Mouse (Mus musculus) limb, embryonic 15.5 days (tissue): ENCODE measurements around the gene Wbp2. TPM values are rescaled to one million over a fixed set of nuclear protein-coding genes. Genes with fewer than 3 reads are reported as not detected.

ENCODE experiments used
- ATAC-seq: fragments of 200-750 bp; cut with Nextera tagmentation; 2 replicates; pipeline ENCODE4 v1.8.0; 2017; ENCODE audit warnings: low read depth, moderate TSS enrichment; ENCODE audit not compliant: insufficient number of reproducible peaks, low FRiP score, low TSS enrichment
- H3K27ac ChIP-seq: fragments of 300-500 bp; sonication (generic); 2 replicates; pipeline ENCODE4 v1.5.1; 2015; ENCODE audit warnings: moderate library complexity, mild to moderate bottlenecking, inconsistent platforms
- H3K27me3 ChIP-seq: fragments of 300-500 bp; sonication (generic); 2 replicates; pipeline ENCODE4 v1.6.1; 2015; ENCODE audit warnings: inconsistent platforms
- H3K36me3 ChIP-seq: fragments of 300-500 bp; sonication (generic); 2 replicates; pipeline ENCODE4 v1.6.1; 2015; ENCODE audit warnings: inconsistent platforms
- H3K4me1 ChIP-seq: fragments of 300-500 bp; sonication (generic); 2 replicates; pipeline ENCODE4 v1.6.1; 2015; ENCODE audit warnings: inconsistent platforms
- H3K4me2 ChIP-seq: fragments of 300-500 bp; sonication (generic); 2 replicates; pipeline ENCODE4 v1.6.1; 2015; ENCODE audit warnings: mild to moderate bottlenecking, inconsistent platforms
- H3K4me3 ChIP-seq: fragments of 300-500 bp; sonication (generic); 2 replicates; pipeline ENCODE4 v1.5.1; 2015; ENCODE audit warnings: mild to moderate bottlenecking, inconsistent platforms
- H3K9ac ChIP-seq: fragments of 300-500 bp; sonication (generic); 2 replicates; pipeline ENCODE4 v1.6.1; 2015; ENCODE audit warnings: inconsistent platforms
- H3K9me3 ChIP-seq: fragments of 300-500 bp; sonication (generic); 2 replicates; pipeline ENCODE4 v1.6.1; 2016; ENCODE audit warnings: inconsistent platforms
- WGBS: fragments of 180-500 bp; shearing (Covaris S2); methylation state at CpG from one replicate; pipeline ENCODE4 v1.1.7; 2015; 5-methylcytosine and 5-hydroxymethylcytosine counted together
- polyA plus RNA-seq: library from polyadenylated mRNA; unstranded; fragments of >200 nt; fragmentation: Nextera tagmentation; extraction: Ambion mirVana; gene quantifications from 2 replicates; pipeline ENCODE4 v1.2.1, GENCODE M21; 2015

The Wbp2 gene
- polyA plus RNA-seq, 1 experiment from 2014 or later = 61.6 TPM

- Histone ChIP-seq H3K4me3 (no peak overlapping the region), H3K4me2 (no peak overlapping the region), H3K9ac (no peak overlapping the region), H3K4me1 (peaks cover 10% of the 10 kb centered on the region; the same call in 1 of the 2 replicates), H3K27me3 (no peaks in the 10 kb centered on the region), H3K9me3 (no peaks in the 10 kb centered on the region), H3K36me3 (peaks cover 100% of the 10 kb centered on the region), H3K27ac (no peak overlapping the region)
- WGBS = 87% methylated on average over 4 of the region's 4 CpGs
- ATAC-seq = no peak
Measured at GRCm38 (mm10) chr11:116057237-116057881, 29.4 kb downstream of the Wbp2 start.

DNA sequence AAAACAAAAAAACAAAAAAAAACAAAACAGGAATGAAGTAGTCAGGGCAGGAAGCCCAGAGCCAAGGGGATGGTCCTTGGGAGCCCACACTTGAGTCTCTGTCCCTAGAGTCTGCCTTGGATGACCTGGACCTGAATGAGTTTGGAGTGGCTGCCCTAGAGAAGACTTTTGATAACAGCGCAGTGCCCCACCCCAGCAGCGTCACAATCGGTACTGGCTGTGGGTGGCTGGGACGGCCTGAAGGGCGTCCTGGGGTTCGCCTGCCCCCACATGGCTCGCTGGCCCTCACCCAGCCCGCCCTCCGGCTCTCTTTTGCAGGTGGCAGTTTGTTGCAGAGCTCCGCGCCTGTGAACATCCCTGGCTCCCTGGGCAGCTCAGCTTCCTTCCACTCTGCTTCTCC is 30.9 kb downstream of the Wbp2 start:
- no peak for ATAC-seq
- WGBS = 95% methylated on average over 11 of the region's 11 CpGs

DNA sequence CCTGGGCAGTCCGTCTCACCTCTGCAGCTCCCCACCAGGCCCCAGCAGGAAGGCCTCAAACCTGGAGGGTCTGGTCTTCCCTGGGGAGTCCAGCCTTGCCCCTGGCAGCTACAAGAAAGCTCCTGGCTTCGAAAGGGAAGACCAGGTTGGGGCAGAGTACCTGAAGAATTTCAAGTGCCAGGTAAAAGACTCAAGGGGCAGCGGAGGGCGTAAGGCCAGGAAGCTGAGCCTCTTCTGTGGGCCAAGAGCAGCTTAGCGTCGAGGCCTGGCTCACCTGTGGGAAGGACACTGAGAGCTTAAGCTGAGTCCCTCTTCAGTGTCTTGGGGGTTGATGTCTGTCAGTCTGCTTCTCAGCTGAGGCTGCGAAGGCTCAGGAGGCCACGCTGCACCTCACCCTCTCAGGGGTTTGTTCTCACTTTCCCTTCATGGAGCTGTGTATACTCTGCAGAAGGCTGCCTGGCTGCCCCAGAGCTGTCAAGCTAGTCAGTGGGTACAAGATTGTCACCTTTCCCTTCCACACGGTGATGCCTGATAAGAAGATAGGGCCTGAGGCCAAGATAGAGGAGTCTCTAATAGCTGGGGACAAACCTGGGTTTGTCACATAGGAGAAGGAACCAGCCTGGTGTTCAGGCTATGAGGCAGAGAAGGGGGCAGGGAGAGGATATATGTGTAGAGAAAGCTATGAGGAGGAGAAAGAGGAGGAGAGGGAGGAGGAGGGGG is 33.1 kb downstream of the Wbp2 start:
- Histone ChIP-seq H3K9me3 (no peaks in the 10 kb centered on the region), H3K4me1 (peaks cover 6% of the 10 kb centered on the region; the same call in 1 of the 2 replicates), H3K27ac (no peak overlapping the region), H3K27me3 (no peaks in the 10 kb centered on the region), H3K4me2 (no peak overlapping the region), H3K36me3 (peaks cover 100% of the 10 kb centered on the region), H3K9ac (no peak overlapping the region), H3K4me3 (no peak overlapping the region)
- 94% methylated on average over 9 of the region's 9 CpGs for WGBS
- ATAC-seq = no peak

More for the DNA sequence above, 30.9 kb downstream of the Wbp2 start:
- no peak overlapping the region for H3K27ac ChIP-seq
- no peaks in the 10 kb centered on the region for H3K9me3 ChIP-seq
- H3K27me3 ChIP-seq = no peaks in the 10 kb centered on the region
- H3K4me1 ChIP-seq = peaks cover 6% of the 10 kb centered on the region; the same call in 1 of the 2 replicates
- H3K4me2 ChIP-seq = no peak overlapping the region
- H3K4me3 ChIP-seq = no peak overlapping the region
- no peak overlapping the region for H3K9ac ChIP-seq
- H3K36me3 ChIP-seq = peaks cover 100% of the 10 kb centered on the region

DNA sequence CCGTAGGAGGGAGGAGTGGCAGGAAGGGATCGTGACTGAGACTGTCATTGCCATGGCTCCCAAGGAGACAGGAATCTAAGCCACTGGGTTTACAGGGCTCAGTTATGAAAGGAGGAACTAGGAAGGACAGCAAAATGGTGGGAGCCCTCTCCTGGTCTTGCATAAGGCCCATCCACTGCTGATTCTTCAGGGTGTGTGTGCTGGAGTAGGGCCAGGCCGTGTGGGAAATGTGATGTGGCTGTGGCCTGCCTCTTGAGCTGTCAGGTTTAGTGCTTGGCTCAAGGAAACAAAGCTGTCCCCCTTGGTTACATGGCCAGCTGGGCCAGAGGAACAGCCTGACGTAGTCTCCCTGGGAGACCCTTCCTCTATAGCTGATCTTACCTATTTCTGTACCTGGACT is 36.6 kb downstream of the Wbp2 start:
- H3K27ac ChIP-seq = no peak overlapping the region
- H3K36me3 ChIP-seq = peaks cover 92% of the 10 kb centered on the region
- no peaks in the 10 kb centered on the region for H3K27me3 ChIP-seq
- WGBS = 85% methylated on average over 4 of the region's 4 CpGs
- no peaks in the 10 kb centered on the region for H3K4me1 ChIP-seq
- ATAC-seq = no peak
- H3K4me2 ChIP-seq = no peak overlapping the region
- H3K9ac ChIP-seq = no peak overlapping the region
- no peak overlapping the region for H3K4me3 ChIP-seq
- no peaks in the 10 kb centered on the region for H3K9me3 ChIP-seq

DNA sequence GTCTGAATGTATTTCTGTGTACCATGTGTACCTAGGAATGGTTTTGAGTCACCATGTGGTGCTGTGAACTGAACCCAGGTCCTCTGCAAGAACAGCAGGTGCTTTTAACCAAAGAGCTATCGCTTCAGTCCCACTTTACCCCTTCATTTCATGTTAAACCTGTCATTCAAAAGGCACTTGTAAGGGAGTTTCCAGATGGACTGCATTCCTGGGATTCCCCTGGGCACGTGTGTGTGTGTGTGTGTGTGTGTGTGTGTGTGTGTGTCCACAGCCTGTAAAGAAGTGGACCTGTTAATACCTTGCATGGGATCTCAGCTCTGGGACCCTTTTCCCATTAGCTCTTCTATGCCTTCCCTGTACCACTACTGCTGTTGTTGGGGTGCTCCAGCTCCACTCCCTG is 37.2 kb downstream of the Wbp2 start:
- Histone ChIP-seq H3K27ac (no peak overlapping the region), H3K27me3 (no peaks in the 10 kb centered on the region), H3K36me3 (peaks cover 92% of the 10 kb centered on the region), H3K4me2 (no peak overlapping the region), H3K4me1 (no peaks in the 10 kb centered on the region), H3K9me3 (no peaks in the 10 kb centered on the region), H3K9ac (no peak overlapping the region), H3K4me3 (no peak overlapping the region)
- WGBS = 71% methylated on average over 2 of the region's 2 CpGs
- ATAC-seq = no peak

- H3K4me1 ChIP-seq = no peaks in the 10 kb centered on the region
- H3K27me3 ChIP-seq = no peaks in the 10 kb centered on the region
- 95% methylated on average over 6 of the region's 6 CpGs for WGBS
- H3K36me3 ChIP-seq = peaks cover 76% of the 10 kb centered on the region
- H3K27ac ChIP-seq = no peak overlapping the region
- no peak overlapping the region for H3K4me3 ChIP-seq
- no peak for ATAC-seq
- H3K9ac ChIP-seq = no peak overlapping the region
- no peaks in the 10 kb centered on the region for H3K9me3 ChIP-seq
- H3K4me2 ChIP-seq = no peak overlapping the region
Measured at GRCm38 (mm10) chr11:116045173-116045572, 41.6 kb downstream of the Wbp2 start.

DNA sequence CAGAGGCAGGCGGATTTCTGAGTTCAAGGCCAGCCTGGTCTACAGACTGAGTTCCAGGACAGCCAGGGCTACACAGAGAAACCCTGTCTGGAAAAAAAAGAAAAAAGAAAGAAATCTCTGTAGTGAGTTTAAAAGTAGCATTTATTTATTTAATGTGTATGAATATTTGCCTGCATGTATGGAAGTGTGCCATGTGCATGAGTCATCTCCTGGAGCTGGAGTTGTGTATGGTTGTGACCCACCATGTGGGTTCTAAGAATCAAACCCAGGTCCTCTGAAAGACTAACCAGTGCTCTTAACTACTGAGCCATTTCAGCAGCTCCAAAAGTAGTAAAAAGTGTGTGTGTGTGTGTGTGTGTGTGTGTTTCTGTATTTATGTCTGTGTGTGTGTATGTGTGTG is 43.5 kb downstream of the Wbp2 start:
- ATAC-seq = no peak
- no peak overlapping the region for H3K9ac ChIP-seq
- 97% methylated on average over 1 of the region's 1 CpGs for WGBS
- no peaks in the 10 kb centered on the region for H3K9me3 ChIP-seq
- no peak overlapping the region for H3K27ac ChIP-seq
- no peaks in the 10 kb centered on the region for H3K4me1 ChIP-seq
- H3K4me3 ChIP-seq = no peak overlapping the region
- H3K36me3 ChIP-seq = peaks cover 69% of the 10 kb centered on the region
- no peaks in the 10 kb centered on the region for H3K27me3 ChIP-seq
- H3K4me2 ChIP-seq = no peak overlapping the region

- WGBS = 62% methylated on average over 5 of the region's 5 CpGs
- H3K4me3 ChIP-seq = no peak overlapping the region
Measured at GRCm38 (mm10) chr11:116042372-116043138, 44.2 kb downstream of the Wbp2 start.

DNA sequence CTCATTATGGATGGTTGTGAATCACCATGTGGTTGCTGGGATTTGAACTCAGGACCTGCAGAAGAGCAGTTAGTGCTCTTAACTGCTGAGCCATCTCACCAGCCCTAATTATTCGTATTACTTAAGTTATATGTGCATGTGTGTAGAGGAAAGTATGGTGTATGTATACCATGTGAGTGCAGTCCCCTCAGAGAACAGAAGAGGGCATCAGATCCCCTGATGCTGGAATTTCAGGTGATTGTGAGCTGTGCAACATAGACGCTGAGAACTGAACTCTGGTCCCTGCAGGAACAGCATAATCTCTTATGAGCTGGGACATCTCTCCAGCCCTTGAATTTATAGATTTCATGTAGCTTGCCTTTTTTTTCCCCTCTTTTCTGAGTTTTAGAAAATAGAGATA is 45.0 kb downstream of the Wbp2 start:
- Histone ChIP-seq H3K9ac (no peak overlapping the region), H3K27ac (no peak overlapping the region), H3K4me3 (no peak overlapping the region), H3K9me3 (no peaks in the 10 kb centered on the region), H3K4me2 (no peak overlapping the region), H3K36me3 (peaks cover 61% of the 10 kb centered on the region), H3K4me1 (no peaks in the 10 kb centered on the region), H3K27me3 (no peaks in the 10 kb centered on the region)
- 98% methylated on average over 2 of the region's 2 CpGs for WGBS
- no peak for ATAC-seq

More at GRCm38 (mm10) chr11:116042372-116043138, 44.2 kb downstream of the Wbp2 start:
- H3K27me3 ChIP-seq = no peaks in the 10 kb centered on the region
- no peak overlapping the region for H3K27ac ChIP-seq
- no peaks in the 10 kb centered on the region for H3K9me3 ChIP-seq
- H3K4me1 ChIP-seq = no peaks in the 10 kb centered on the region
- H3K9ac ChIP-seq = no peak overlapping the region
- no peak for ATAC-seq
- H3K36me3 ChIP-seq = peaks cover 66% of the 10 kb centered on the region
- no peak overlapping the region for H3K4me2 ChIP-seq

DNA sequence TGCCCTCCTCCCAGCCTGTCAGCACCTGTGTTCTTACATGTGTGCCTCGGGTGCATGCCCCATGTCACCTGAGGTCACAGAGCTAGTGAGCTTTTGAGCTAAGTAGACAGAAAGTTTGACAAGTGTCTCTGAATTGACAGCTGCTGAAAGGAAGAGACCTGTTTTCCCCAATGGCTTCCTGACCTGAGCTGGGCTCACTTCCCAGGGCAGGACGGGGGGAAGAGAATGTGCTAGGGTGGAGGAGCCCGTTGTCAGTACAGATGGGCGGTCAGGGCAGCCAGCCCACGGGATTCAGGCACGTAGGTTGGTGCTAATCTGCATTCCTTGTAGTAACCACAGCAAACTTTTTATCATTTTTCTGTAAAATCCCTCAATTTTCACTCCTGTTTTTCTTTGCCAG is 46.2 kb downstream of the Wbp2 start:
- H3K9ac ChIP-seq = no peak overlapping the region
- no peak overlapping the region for H3K27ac ChIP-seq
- no peak overlapping the region for H3K4me2 ChIP-seq
- no peak for ATAC-seq
- H3K9me3 ChIP-seq = no peaks in the 10 kb centered on the region
- 78% methylated on average over 6 of the region's 6 CpGs for WGBS
- no peak overlapping the region for H3K4me3 ChIP-seq
- no peaks in the 10 kb centered on the region for H3K27me3 ChIP-seq
- H3K4me1 ChIP-seq = no peaks in the 10 kb centered on the region
- peaks cover 59% of the 10 kb centered on the region for H3K36me3 ChIP-seq

- no peak overlapping the region for H3K27ac ChIP-seq
- H3K4me1 ChIP-seq = peaks cover under 1% of the 10 kb centered on the region; the same call in 1 of the 2 replicates
- no peaks in the 10 kb centered on the region for H3K27me3 ChIP-seq
- 92% methylated on average over 9 of the region's 9 CpGs for WGBS
- ATAC-seq = no peak
- no peak overlapping the region for H3K4me3 ChIP-seq
- H3K9me3 ChIP-seq = no peaks in the 10 kb centered on the region
- H3K36me3 ChIP-seq = peaks cover 45% of the 10 kb centered on the region
- H3K9ac ChIP-seq = no peak overlapping the region
- no peak overlapping the region for H3K4me2 ChIP-seq
Measured at GRCm38 (mm10) chr11:116037826-116038225, 49.0 kb downstream of the Wbp2 start.

DNA sequence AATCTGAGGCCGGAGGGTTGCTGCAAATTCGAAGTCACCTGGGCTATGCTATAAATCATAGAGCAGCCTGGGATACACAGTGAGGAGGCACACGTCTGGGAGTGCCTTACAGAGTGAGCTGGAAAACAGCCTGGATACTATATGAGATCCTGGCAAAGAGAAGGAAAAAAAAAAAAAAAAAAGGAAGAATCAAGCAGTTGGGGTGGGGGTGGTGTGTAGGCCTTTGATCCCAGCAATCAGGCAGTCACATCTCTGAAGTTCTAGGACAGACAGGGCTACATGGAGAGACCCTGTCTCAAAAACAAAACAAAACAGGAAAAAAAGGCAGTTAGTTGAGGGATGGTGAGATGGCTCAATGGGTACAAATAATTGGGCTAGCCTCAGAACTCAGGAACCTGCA is 50.1 kb downstream of the Wbp2 start:
- 72% methylated on average over 3 of the region's 3 CpGs for WGBS
- no peak for ATAC-seq
- H3K9me3 ChIP-seq = no peaks in the 10 kb centered on the region
- peaks cover 36% of the 10 kb centered on the region for H3K36me3 ChIP-seq
- H3K9ac ChIP-seq = no peak overlapping the region
- H3K27me3 ChIP-seq = no peaks in the 10 kb centered on the region
- no peak overlapping the region for H3K27ac ChIP-seq
- peaks cover 8% of the 10 kb centered on the region for H3K4me1 ChIP-seq
- no peak overlapping the region for H3K4me3 ChIP-seq
- H3K4me2 ChIP-seq = no peak overlapping the region
